Mouse (Mus musculus) lung, postnatal 0 days (tissue): Measurements from ENCODE around the gene Tut1.
A peak's percentile ranks its signal among the peaks of the same experiment; 100 is the strongest.

Experiments
- CTCF ChIP-seq: IDR thresholded peaks from 2 replicates; pipeline ENCODE4 v1.5.1; 2016; ENCODE audit warnings: antibody characterized with exemption, mild to moderate bottlenecking
- EP300 ChIP-seq: IDR thresholded peaks from 2 replicates; pipeline ENCODE4 v1.6.1; 2016; ENCODE audit warnings: antibody characterized with exemption, mild to moderate bottlenecking, control low read depth

DNA sequence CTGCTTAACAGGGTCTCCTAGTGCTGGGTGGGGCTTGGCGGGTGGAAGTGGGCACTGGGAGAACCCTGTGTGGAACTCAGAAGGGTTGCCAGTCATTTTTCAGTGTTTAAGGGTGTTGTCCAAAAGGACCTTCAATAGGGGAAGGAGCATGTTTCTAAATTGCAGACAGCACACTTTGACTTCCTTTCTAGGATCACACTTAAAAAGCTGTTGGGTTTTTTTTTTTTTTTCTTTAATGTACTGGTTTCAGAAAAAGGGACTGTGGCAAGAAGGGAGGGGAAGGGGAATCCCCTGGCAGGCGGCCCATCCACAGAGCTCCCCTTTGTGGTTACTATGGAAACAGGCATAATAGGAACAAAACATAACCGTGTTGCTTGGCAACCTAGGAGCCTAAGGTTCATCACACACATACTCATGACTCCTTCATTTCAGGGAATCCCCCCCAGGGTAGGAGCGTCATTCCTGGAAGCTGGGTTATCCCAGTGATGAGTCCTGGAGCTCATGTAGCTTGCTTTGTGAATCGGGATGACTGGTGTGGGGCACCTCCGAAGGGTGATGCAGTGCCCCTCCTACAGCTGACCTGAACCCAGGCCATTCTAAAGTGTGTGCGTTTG, 30.7 kb downstream of the Tut1 start:
- no peak for TF ChIP-seq CTCF
- peak; percentile 73 for TF ChIP-seq EP300
